Mouse (Mus musculus) small intestine, adult 2 months (tissue): ENCODE data around the gene Msrb2. TPM values are rescaled to one million over a fixed set of nuclear protein-coding genes. Genes with fewer than 3 reads are reported as not detected.

Experiments used
- H3K27ac ChIP-seq: fragments of 200-500 bp; 2 replicates; pipeline ENCODE4 v1.5.1; 2012; ENCODE audit warnings: low read depth, low read length, control low read depth, inconsistent platforms; ENCODE audit not compliant: insufficient read depth
- H3K27me3 ChIP-seq: fragments of 200-500 bp; 2 replicates; pipeline ENCODE4 v1.6.1; 2012; ENCODE audit warnings: mild to moderate bottlenecking, moderate library complexity, low read length, inconsistent platforms; ENCODE audit not compliant: control insufficient read depth, insufficient read depth
- H3K36me3 ChIP-seq: fragments of 200-500 bp; 2 replicates; pipeline ENCODE4 v1.6.1; 2012; ENCODE audit warnings: mild to moderate bottlenecking, low read length, control low read depth, inconsistent platforms; ENCODE audit not compliant: control insufficient read depth, insufficient read depth
- H3K4me1 ChIP-seq: fragments of 200-500 bp; 2 replicates; pipeline ENCODE4 v1.6.1; 2012; ENCODE audit warnings: low read length, inconsistent platforms, mixed read lengths; ENCODE audit not compliant: control insufficient read depth, insufficient read depth, insufficient read length
- H3K4me3 ChIP-seq: fragments of 200-500 bp; 2 replicates; pipeline ENCODE4 v1.5.1; 2012; ENCODE audit warnings: low read depth, mild to moderate bottlenecking, control low read depth, inconsistent platforms, low read length, moderate library complexity
- CTCF ChIP-seq: fragments of 200-500 bp; IDR thresholded peaks from 2 replicates; pipeline ENCODE4 v1.5.1; 2012; ENCODE audit warnings: low read depth, mild to moderate bottlenecking, control low read depth, inconsistent platforms, low read length, moderate library complexity, mixed read lengths; ENCODE audit not compliant: insufficient replicate concordance, insufficient read length; ENCODE audit errors: extremely low read depth
- POLR2A ChIP-seq: fragments of 200-500 bp; IDR thresholded peaks from 2 replicates; pipeline ENCODE4 v1.6.1; 2012; ENCODE audit warnings: low read depth, mild to moderate bottlenecking, control low read depth, inconsistent platforms, low read length, moderate library complexity
- WGBS: fragments of 180-500 bp; shearing (Covaris S2); methylation state at CpG from one replicate; pipeline ENCODE4 v1.1.7; 2018; 5-methylcytosine and 5-hydroxymethylcytosine counted together
- polyA plus RNA-seq: library from polyadenylated mRNA; depleted of rRNA; stranded (reverse); fragments of >200 nt; gene quantifications from 2 replicates; pipeline ENCODE4 v1.2.3, GENCODE M21; 2012

Gene Msrb2
- polyA plus RNA-seq, 1 experiment, result 1.5 TPM

GRCm38 (mm10) chr2:19388329-19389103 is 17.3 kb downstream of the Msrb2 start:
- no peak for TF ChIP-seq POLR2A
- no peak for TF ChIP-seq CTCF
- Histone ChIP-seq H3K4me3 (no peak overlapping the region), H3K27me3 (no peaks in the 10 kb centered on the region), H3K4me1 (no peaks in the 10 kb centered on the region), H3K27ac (no peak overlapping the region), H3K36me3 (no peaks in the 10 kb centered on the region)
- WGBS, result 75% methylated on average over 12 of the region's 12 CpGs

GRCm38 (mm10) chr2:19390411-19391143 is 19.3 kb downstream of the Msrb2 start:
- WGBS, result 36% methylated on average over 7 of the region's 7 CpGs
- TF ChIP-seq CTCF, result no peak
- TF ChIP-seq POLR2A, result no peak
- H3K27me3 ChIP-seq, result no peaks in the 10 kb centered on the region
- no peak overlapping the region for H3K4me3 ChIP-seq
- H3K36me3 ChIP-seq, result no peaks in the 10 kb centered on the region
- no peaks in the 10 kb centered on the region for H3K4me1 ChIP-seq
- H3K27ac ChIP-seq, result no peak overlapping the region

GRCm38 (mm10) chr2:19391649-19392048 is 20.4 kb downstream of the Msrb2 start:
- H3K27ac ChIP-seq, result no peak overlapping the region
- H3K4me3 ChIP-seq, result no peak overlapping the region
- H3K27me3 ChIP-seq, result no peaks in the 10 kb centered on the region
- TF ChIP-seq CTCF, result no peak
- no peak for TF ChIP-seq POLR2A
- H3K36me3 ChIP-seq, result no peaks in the 10 kb centered on the region
- 45% methylated on average over 3 of the region's 3 CpGs for WGBS
- no peaks in the 10 kb centered on the region for H3K4me1 ChIP-seq

- Histone ChIP-seq H3K4me1 (no peaks in the 10 kb centered on the region), H3K36me3 (no peaks in the 10 kb centered on the region), H3K4me3 (no peak overlapping the region), H3K27ac (no peak overlapping the region), H3K27me3 (no peaks in the 10 kb centered on the region)
- 52% methylated on average over 2 of the region's 2 CpGs for WGBS
- TF ChIP-seq POLR2A (no peak), CTCF (no peak)
Measured at GRCm38 (mm10) chr2:19392793-19393192, 21.6 kb downstream of the Msrb2 start.

GRCm38 (mm10) chr2:19405409-19405808 is 34.2 kb downstream of the Msrb2 start:
- Histone ChIP-seq H3K27ac (no peak overlapping the region), H3K4me1 (no peaks in the 10 kb centered on the region), H3K27me3 (no peaks in the 10 kb centered on the region), H3K36me3 (no peaks in the 10 kb centered on the region), H3K4me3 (no peak overlapping the region)
- 23% methylated on average over 5 of the region's 5 CpGs for WGBS
- no peak for TF ChIP-seq CTCF
- no peak for TF ChIP-seq POLR2A

GRCm38 (mm10) chr2:19406531-19406930 is 35.3 kb downstream of the Msrb2 start:
- Histone ChIP-seq H3K4me1 (no peaks in the 10 kb centered on the region), H3K27ac (no peak overlapping the region), H3K36me3 (no peaks in the 10 kb centered on the region), H3K4me3 (no peak overlapping the region), H3K27me3 (no peaks in the 10 kb centered on the region)
- WGBS, result 67% methylated on average over 3 of the region's 3 CpGs
- TF ChIP-seq POLR2A (no peak), CTCF (no peak)
